Mouse (Mus musculus): ENCODE data around the gene Ehbp1. TPM values are rescaled to one million over a fixed set of nuclear protein-coding genes. Genes with fewer than 3 reads are reported as not detected.

Ehbp1 gene
- polyA plus RNA-seq, 1 experiment from 2014 or later, result 9.6 TPM

DNA sequence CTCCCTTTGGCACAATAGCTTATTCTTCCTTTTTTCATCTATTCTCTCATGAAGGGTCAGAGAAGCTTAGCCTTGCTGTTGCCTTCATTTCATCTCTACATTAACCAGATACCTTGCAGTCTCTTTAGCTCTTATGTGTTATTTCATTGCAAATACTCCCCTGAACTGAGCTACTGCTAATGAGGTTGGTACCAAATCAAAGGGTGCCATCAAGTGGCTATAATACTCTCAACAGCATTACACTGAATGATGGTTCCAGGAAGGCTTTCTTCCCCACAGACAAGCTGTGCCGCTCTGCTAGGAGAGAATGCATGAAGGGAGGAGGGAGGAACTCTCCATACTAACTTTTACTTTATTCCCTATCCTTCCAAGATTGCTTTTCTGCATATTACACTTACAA is 135.5 kb downstream of the Ehbp1 start:
- no peaks in the 10 kb centered on the region for H3K27me3 ChIP-seq (ENCODE audit: insufficient read depth, poor library complexity, severe bottlenecking)
- no peak for DNase-seq (ENCODE audit: low spot score)
- H3K4me1 ChIP-seq (replicated peaks), result no peaks in the 10 kb centered on the region
- H3K4me3 ChIP-seq, result no peak overlapping the region
- H3K36me3 ChIP-seq, result no peaks in the 10 kb centered on the region
- no peak overlapping the region for H3K27ac ChIP-seq
- 54% methylated on average over 1 of the region's 1 CpGs for WGBS
- no peaks in the 10 kb centered on the region for H3K9me3 ChIP-seq

DNA sequence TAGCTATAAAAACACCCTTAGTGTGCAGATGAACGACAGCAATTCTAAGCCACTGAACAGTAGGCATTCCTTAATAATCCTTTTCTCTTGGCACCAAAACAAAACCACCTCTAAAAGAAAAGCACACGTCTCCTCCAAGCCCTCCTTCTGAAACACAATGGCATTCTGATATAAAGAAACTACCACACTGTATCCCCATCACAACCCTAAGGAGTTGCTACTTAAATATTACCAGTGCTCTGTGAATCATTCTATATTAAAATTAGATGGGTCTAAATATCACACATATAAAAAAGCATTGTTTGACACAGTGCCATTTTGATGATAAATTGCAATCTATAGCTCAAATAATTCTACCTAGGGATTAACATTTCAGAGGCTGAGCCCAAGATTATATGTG is 135.9 kb downstream of the Ehbp1 start:
- 68% methylated on average over 2 of the region's 2 CpGs for WGBS
- Histone ChIP-seq H3K9me3 (no peaks in the 10 kb centered on the region), H3K36me3 (no peaks in the 10 kb centered on the region), H3K4me1 (replicated peaks) (no peaks in the 10 kb centered on the region), H3K4me3 (no peak overlapping the region), H3K27ac (no peak overlapping the region), H3K27me3 (ENCODE audit: insufficient read depth, poor library complexity, severe bottlenecking) (no peaks in the 10 kb centered on the region)
- DNase-seq (ENCODE audit: low spot score), result no peak

DNA sequence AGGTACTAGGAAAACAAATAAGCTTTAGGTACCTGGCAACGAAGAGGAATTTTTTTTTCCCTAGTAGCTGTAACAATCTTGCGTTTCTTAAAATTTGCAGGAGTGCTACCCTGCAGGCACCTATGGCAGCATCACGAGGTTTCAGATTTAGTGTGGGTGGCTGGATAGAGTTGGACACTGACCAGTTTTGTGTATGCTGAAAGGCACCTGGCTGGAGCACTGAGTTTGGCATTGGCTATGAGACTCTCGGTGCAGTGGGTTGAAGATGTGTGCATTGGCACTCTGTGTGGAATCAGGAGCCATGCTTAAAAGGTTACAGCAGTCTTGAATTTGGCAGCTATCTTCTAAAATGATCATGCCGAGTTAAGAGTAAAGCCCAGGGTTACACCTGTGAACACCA is 138.7 kb downstream of the Ehbp1 start:
- no peaks in the 10 kb centered on the region for H3K27me3 ChIP-seq (ENCODE audit: insufficient read depth, poor library complexity, severe bottlenecking)
- 92% methylated on average over 5 of the region's 5 CpGs for WGBS
- H3K36me3 ChIP-seq, result no peaks in the 10 kb centered on the region
- H3K4me3 ChIP-seq, result no peak overlapping the region
- H3K9me3 ChIP-seq, result no peaks in the 10 kb centered on the region
- no peak for DNase-seq (ENCODE audit: low spot score)
- H3K4me1 ChIP-seq (replicated peaks), result peaks cover 11% of the 10 kb centered on the region
- no peak overlapping the region for H3K27ac ChIP-seq

DNA sequence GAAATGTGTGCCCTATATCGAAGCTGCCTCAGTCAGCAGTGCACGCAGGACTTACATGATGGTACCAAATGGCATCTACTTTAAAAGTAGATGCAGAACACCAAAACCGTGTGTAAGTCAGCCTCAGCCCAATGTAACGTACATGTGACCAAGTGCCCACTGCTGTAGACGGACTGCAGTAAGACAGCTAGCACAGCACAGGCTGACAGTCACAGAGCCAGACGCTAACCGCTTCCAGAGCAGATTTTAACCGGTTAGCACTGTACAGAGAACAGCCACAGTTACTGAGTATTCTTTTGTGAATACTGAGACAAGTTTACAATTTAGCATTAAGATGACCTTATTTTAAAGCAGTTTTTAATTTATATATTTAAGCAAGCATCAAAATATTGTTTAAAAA is 141.0 kb downstream of the Ehbp1 start:
- Histone ChIP-seq H3K4me3 (no peak overlapping the region), H3K27me3 (ENCODE audit: insufficient read depth, poor library complexity, severe bottlenecking) (no peaks in the 10 kb centered on the region), H3K9me3 (no peaks in the 10 kb centered on the region), H3K4me1 (replicated peaks) (peaks cover 19% of the 10 kb centered on the region), H3K36me3 (no peaks in the 10 kb centered on the region), H3K27ac (no peak overlapping the region)
- WGBS, result 91% methylated on average over 8 of the region's 8 CpGs
- no peak for DNase-seq (ENCODE audit: low spot score)

- Histone ChIP-seq H3K36me3 (no peaks in the 10 kb centered on the region), H3K9me3 (no peaks in the 10 kb centered on the region), H3K27ac (no peak overlapping the region), H3K4me3 (no peak overlapping the region), H3K4me1 (replicated peaks) (peaks cover 19% of the 10 kb centered on the region), H3K27me3 (ENCODE audit: insufficient read depth, poor library complexity, severe bottlenecking) (no peaks in the 10 kb centered on the region)
- WGBS, result 59% methylated on average over 3 of the region's 3 CpGs
- DNase-seq (ENCODE audit: low spot score), result no peak
These were observed 142.2 kb downstream of the Ehbp1 start for GRCm38 (mm10) chr11:22199881-22200280.

DNA sequence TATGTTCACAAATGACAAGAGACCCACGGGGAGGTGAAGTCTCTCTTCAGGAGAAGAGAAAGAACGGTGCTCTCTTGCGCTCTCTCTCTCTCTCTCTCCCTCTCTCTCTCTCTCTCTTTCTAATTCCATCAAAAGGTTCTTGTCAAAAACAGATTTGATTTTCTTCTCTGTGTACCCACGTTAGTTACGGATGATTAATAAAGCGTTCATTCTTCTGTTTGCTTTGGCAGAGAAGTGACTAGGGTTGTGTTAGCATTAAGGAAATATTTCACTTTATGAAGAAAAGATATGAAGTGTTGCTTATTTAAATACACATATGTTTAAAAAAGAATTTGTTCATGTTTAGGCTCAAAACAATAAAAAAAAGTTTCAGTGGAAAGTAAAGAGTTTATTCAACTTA is 143.7 kb downstream of the Ehbp1 start:
- H3K4me3 ChIP-seq, result no peak overlapping the region
- no peaks in the 10 kb centered on the region for H3K36me3 ChIP-seq
- no peak overlapping the region for H3K27ac ChIP-seq
- DNase-seq (ENCODE audit: low spot score), result no peak
- no peaks in the 10 kb centered on the region for H3K27me3 ChIP-seq (ENCODE audit: insufficient read depth, poor library complexity, severe bottlenecking)
- WGBS, result 42% methylated on average over 6 of the region's 6 CpGs
- peaks cover 19% of the 10 kb centered on the region for H3K4me1 ChIP-seq (replicated peaks)
- no peaks in the 10 kb centered on the region for H3K9me3 ChIP-seq

DNA sequence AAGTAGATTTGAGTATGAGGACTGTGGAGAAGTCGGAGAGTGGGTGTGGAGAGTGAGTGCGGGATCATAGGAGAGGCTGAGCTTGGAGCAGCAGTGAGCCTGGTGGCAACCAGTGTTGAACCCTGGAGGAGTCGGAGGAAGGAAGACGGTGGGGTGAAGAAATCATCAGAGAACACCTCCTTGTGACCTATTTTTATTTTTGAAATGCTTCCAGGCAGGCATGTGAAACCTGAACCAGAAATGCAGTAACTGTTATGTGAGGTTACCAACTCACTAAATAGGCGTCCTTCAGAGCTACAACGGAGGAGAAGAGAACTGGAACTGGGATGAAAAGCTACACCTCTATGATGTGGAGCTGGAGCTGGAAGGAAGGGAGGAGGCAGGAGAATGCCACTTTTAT is 144.2 kb downstream of the Ehbp1 start:
- Histone ChIP-seq H3K4me3 (no peak overlapping the region), H3K36me3 (no peaks in the 10 kb centered on the region), H3K27me3 (ENCODE audit: insufficient read depth, poor library complexity, severe bottlenecking) (no peaks in the 10 kb centered on the region), H3K4me1 (replicated peaks) (peaks cover 19% of the 10 kb centered on the region), H3K27ac (no peak overlapping the region), H3K9me3 (no peaks in the 10 kb centered on the region)
- DNase-seq (ENCODE audit: low spot score), result no peak
- WGBS, result 79% methylated on average over 6 of the region's 6 CpGs

DNA sequence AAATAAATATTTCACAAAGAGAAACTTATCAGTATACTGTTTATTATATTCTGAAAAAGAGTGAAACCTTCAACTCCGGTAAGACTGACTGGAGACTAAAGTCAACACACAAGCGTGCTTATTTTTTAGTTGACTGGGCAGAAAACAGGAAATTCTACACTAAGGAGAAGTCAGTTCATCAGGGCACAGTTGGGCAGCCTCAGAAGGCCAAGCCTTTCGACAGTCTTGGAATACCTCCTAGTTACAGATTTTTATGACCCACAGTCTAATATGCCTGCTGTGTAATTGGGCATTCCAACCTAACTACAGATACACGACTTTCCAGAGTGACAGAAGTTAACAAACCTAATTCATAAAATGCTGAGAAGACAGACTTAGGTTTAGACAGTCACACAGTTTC is 145.3 kb downstream of the Ehbp1 start:
- no peaks in the 10 kb centered on the region for H3K36me3 ChIP-seq
- H3K4me3 ChIP-seq, result no peak overlapping the region
- no peak for DNase-seq (ENCODE audit: low spot score)
- peaks cover 19% of the 10 kb centered on the region for H3K4me1 ChIP-seq (replicated peaks)
- no peaks in the 10 kb centered on the region for H3K27me3 ChIP-seq (ENCODE audit: insufficient read depth, poor library complexity, severe bottlenecking)
- 81% methylated on average over 4 of the region's 4 CpGs for WGBS
- H3K27ac ChIP-seq, result no peak overlapping the region
- no peaks in the 10 kb centered on the region for H3K9me3 ChIP-seq

DNA sequence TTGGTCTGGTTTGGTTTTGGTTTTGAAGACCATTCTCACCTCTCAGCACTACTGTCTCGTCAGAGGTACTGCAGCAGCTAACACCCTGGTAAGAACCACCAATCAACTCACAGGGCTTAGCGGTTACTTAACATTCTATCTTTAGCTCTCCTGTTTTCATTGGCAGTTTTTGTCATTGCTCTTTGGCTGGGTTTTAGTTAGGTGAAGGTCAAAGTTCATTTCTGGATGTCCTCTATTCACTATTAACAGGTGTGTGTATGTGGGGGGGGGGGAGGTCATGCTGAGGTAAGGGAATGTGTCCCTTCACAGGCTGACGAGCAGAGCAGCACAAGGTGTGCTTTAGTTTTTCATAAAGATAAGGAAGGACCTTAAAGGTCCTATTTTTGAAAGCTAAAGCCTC is 147.5 kb downstream of the Ehbp1 start:
- DNase-seq (ENCODE audit: low spot score), result no peak
- H3K4me3 ChIP-seq, result no peak overlapping the region
- 77% methylated on average over 3 of the region's 3 CpGs for WGBS

GRCm38 (mm10) chr11:22190576-22190975 is 151.5 kb downstream of the Ehbp1 start:
- Histone ChIP-seq H3K4me3 (no peak overlapping the region), H3K27ac (no peak overlapping the region), H3K9me3 (no peaks in the 10 kb centered on the region), H3K27me3 (ENCODE audit: insufficient read depth, poor library complexity, severe bottlenecking) (no peaks in the 10 kb centered on the region), H3K36me3 (no peaks in the 10 kb centered on the region), H3K4me1 (replicated peaks) (no peaks in the 10 kb centered on the region)
- no peak for DNase-seq (ENCODE audit: low spot score)
- WGBS, result 76% methylated on average over 3 of the region's 3 CpGs

More for the DNA sequence above, 147.5 kb downstream of the Ehbp1 start:
- Histone ChIP-seq H3K9me3 (no peaks in the 10 kb centered on the region), H3K36me3 (no peaks in the 10 kb centered on the region), H3K27ac (no peak overlapping the region), H3K4me1 (replicated peaks) (peaks cover 15% of the 10 kb centered on the region), H3K27me3 (ENCODE audit: insufficient read depth, poor library complexity, severe bottlenecking) (no peaks in the 10 kb centered on the region)

DNA sequence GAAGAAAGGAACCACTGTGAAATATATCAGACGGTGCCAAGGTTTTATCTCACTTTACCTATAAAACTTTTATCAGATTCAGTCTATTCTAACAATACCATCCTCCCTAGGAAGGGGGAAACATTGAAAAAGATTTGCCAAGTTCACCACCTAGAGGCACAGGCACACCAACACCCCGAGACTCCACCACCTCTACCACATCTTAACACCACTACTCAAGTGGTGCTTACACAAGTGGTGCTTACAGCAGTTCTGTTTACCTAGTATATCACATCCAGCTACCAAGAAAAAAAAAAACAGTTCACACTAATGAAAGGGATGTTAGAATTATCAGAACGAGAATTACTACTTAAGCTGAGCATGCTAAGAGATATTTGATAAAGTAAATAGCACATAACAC is 152.1 kb downstream of the Ehbp1 start:
- no peaks in the 10 kb centered on the region for H3K36me3 ChIP-seq
- DNase-seq (ENCODE audit: low spot score), result no peak
- H3K9me3 ChIP-seq, result no peaks in the 10 kb centered on the region
- H3K27ac ChIP-seq, result no peak overlapping the region
- H3K4me3 ChIP-seq, result no peak overlapping the region
- H3K4me1 ChIP-seq (replicated peaks), result no peaks in the 10 kb centered on the region
- 85% methylated on average over 3 of the region's 3 CpGs for WGBS
- no peaks in the 10 kb centered on the region for H3K27me3 ChIP-seq (ENCODE audit: insufficient read depth, poor library complexity, severe bottlenecking)

- Histone ChIP-seq H3K4me1 (replicated peaks) (no peaks in the 10 kb centered on the region), H3K4me3 (no peak overlapping the region), H3K27me3 (ENCODE audit: insufficient read depth, poor library complexity, severe bottlenecking) (no peaks in the 10 kb centered on the region), H3K36me3 (no peaks in the 10 kb centered on the region), H3K9me3 (no peaks in the 10 kb centered on the region), H3K27ac (no peak overlapping the region)
- no peak for DNase-seq (ENCODE audit: low spot score)
- 83% methylated on average over 8 of the region's 8 CpGs for WGBS
These were observed 160.3 kb downstream of the Ehbp1 start for GRCm38 (mm10) chr11:22181530-22182501.

DNA sequence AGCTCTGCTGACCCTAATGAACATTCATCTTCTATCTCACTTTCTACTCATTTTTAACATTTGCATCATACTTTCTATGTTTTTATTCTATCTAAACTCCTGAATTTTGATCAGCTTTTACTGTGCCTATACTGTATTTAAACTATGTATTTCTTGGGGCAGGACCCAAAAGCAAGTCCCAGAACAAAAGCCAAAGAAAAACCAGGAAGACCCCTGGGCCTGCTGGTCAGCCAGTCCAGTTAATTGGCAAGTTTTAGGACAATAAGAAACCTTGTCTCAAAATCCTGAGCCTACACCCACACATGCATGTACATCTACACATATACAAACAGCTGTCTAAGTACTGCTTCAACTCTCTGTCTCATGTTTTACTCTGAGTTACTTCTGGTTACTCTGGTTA is 161.9 kb downstream of the Ehbp1 start:
- no peak for DNase-seq (ENCODE audit: low spot score)
- Histone ChIP-seq H3K4me3 (no peak overlapping the region), H3K9me3 (no peaks in the 10 kb centered on the region), H3K36me3 (no peaks in the 10 kb centered on the region), H3K4me1 (replicated peaks) (no peaks in the 10 kb centered on the region), H3K27ac (no peak overlapping the region), H3K27me3 (ENCODE audit: insufficient read depth, poor library complexity, severe bottlenecking) (no peaks in the 10 kb centered on the region)

All from hindbrain, embryonic 10.5 days (tissue).